Mouse (Mus musculus) layer of hippocampus, adult 9-10 months (tissue): Measurements from ENCODE around the gene Ppox.
"Not testable (repeated sequence)": the region's sequence is repeated elsewhere in the genome, so short reads cannot be mapped to it uniquely, and the experiment has no call there.

Experiments used
- DNase-seq: peaks from one replicate; pipeline ENCODE4 v3.0.0; 2022; ENCODE audit warnings: low spot score

The Ppox gene

GRCm38 (mm10) chr1:171241952-171242351, 39.0 kb downstream of the Ppox start:
- DNase-seq, result not testable (repeated sequence)

GRCm38 (mm10) chr1:171240911-171241310, 40.1 kb downstream of the Ppox start:
- DNase-seq, result no peak

GRCm38 (mm10) chr1:171239992-171240744, 40.8 kb downstream of the Ppox start:
- DNase-seq, result no peak

- DNase-seq, result no peak
Observed at GRCm38 (mm10) chr1:171238463-171238862, 42.5 kb downstream of the Ppox start.

- no peak for DNase-seq
Observed at GRCm38 (mm10) chr1:171237438-171237837, 43.5 kb downstream of the Ppox start.

- DNase-seq, result no peak
Observed at GRCm38 (mm10) chr1:171235791-171236190, 45.2 kb downstream of the Ppox start.

GRCm38 (mm10) chr1:171234538-171234937, 46.4 kb downstream of the Ppox start:
- DNase-seq, result no peak

- DNase-seq, result no peak
Observed at GRCm38 (mm10) chr1:171234126-171234525, 46.9 kb downstream of the Ppox start, which contains the start of gene Fcer1g. Gene Fcer1g (minus strand): TSS chr1:171234365.

GRCm38 (mm10) chr1:171232800-171233730, 47.9 kb downstream of the Ppox start:
- no peak for DNase-seq

GRCm38 (mm10) chr1:171232348-171232747, 48.6 kb downstream of the Ppox start:
- no peak for DNase-seq

GRCm38 (mm10) chr1:171231844-171232243, 49.1 kb downstream of the Ppox start:
- DNase-seq, result no peak

- DNase-seq, result no peak
Observed at GRCm38 (mm10) chr1:171230215-171230614, 50.8 kb downstream of the Ppox start.

- DNase-seq, result no peak
Observed at GRCm38 (mm10) chr1:171229750-171230149, 51.2 kb downstream of the Ppox start.

GRCm38 (mm10) chr1:171227879-171228278, 53.1 kb downstream of the Ppox start:
- DNase-seq, result no peak

- no peak for DNase-seq
Observed at GRCm38 (mm10) chr1:171226780-171227179, 54.2 kb downstream of the Ppox start.
